Mouse (Mus musculus) embryonic facial prominence, embryonic 10.5 days (tissue): ENCODE data around the gene Izumo1. TPM values are rescaled to one million over a fixed set of nuclear protein-coding genes. Genes with fewer than 3 reads are reported as not detected.
A peak's percentile ranks its signal among the peaks of the same experiment; 100 is the strongest.

ENCODE experiments used
- DNase-seq: peaks from one replicate; pipeline ENCODE4 v3.0.0-alpha.2; 2017; ENCODE audit warnings: low spot score
- H3K27ac ChIP-seq: fragments of 300-500 bp; sonication (generic); replicated peaks from 2 replicates; pipeline ENCODE4 v1.5.1; 2016; ENCODE audit warnings: mild to moderate bottlenecking
- H3K27me3 ChIP-seq: fragments of 300-500 bp; sonication (generic); replicated peaks from 2 replicates; pipeline ENCODE4 v1.6.1; 2016; ENCODE audit warnings: low read depth, mild to moderate bottlenecking; ENCODE audit not compliant: poor library complexity, severe bottlenecking
- H3K36me3 ChIP-seq: fragments of 300-500 bp; sonication (generic); replicated peaks from 2 replicates; pipeline ENCODE4 v1.6.1; 2016; ENCODE audit warnings: mild to moderate bottlenecking, moderate library complexity
- H3K4me1 ChIP-seq: fragments of 300-500 bp; sonication (generic); 2 replicates; pipeline ENCODE4 v1.6.1; 2016
- H3K4me3 ChIP-seq: fragments of 300-500 bp; sonication (generic); 2 replicates; pipeline ENCODE4 v1.5.1; 2016; ENCODE audit warnings: mild to moderate bottlenecking, moderate library complexity
- H3K9me3 ChIP-seq: fragments of 300-500 bp; sonication (generic); 2 replicates; pipeline ENCODE4 v1.6.1; 2016; ENCODE audit warnings: mild to moderate bottlenecking
- WGBS: fragments of 180-500 bp; shearing (Covaris S2); methylation state at CpG from one replicate; pipeline ENCODE4 v1.1.7; 2016; 5-methylcytosine and 5-hydroxymethylcytosine counted together
- polyA plus RNA-seq: library from polyadenylated mRNA; unstranded; fragments of >200 nt; fragmentation: Nextera tagmentation; extraction: Ambion mirVana; gene quantifications from 2 replicates; pipeline ENCODE4 v1.2.1, GENCODE M21; 2016

Izumo1 gene
- 0.07 and 0.10 TPM in 2 replicates for polyA plus RNA-seq

DNA sequence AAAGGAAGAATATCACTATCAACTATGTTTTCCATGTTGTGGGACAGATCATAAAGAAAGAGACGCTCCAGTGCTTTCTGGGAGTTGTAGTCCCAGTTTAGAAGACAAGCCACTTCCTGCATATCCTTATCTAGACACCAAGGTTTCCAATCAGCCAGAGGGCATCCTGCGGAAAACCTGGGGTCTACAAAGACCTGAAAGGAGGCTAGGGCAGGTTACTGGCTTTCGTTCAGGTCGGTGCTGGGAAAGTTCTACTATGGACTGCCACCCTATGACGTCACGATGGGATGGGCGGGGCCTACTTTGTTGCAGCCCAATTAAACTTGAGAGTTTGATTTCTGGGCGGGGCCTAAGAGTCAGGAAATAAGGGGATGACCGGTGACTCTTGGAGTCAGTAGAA, at the start of gene Izumo1:
Izumo1 (plus strand) TSS at position 369 of the 400 bp plus-strand sequence.
- no peaks in the 10 kb centered on the region for H3K9me3 ChIP-seq
- H3K4me3 ChIP-seq = peak within 1 kb of the TSS; percentile 28; the same call in 1 of the 2 replicates
- no peaks in the 10 kb centered on the region for H3K36me3 ChIP-seq
- H3K4me1 ChIP-seq = peaks cover 11% of the 10 kb centered on the region
- WGBS = 32% methylated on average over 9 of the region's 9 CpGs
- no peak within 1 kb of the TSS for H3K27ac ChIP-seq
- DNase-seq = peak; percentile 45
- H3K27me3 ChIP-seq = peaks cover 61% of the 10 kb centered on the region

DNA sequence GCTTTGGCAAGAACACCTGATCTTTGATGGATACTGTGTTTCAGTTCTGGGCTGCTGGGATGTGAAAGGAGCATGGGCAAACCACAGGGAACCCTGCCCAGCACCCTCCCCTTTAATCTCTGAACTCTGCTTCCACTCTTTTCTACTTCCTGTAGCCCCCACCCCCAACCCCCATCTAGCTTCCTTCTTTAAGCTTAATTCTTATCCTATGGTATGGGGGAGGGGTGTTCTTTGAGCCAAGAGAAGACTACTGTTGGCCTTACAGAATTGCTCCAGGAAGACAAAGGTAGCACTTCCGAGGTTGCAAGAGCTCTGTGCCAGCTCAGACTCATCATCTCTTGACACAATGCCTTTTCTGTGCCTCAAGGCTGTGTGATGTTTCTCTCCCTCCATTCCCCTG, 49.6 kb upstream of the Izumo1 start:
- DNase-seq = no peak
- no peaks in the 10 kb centered on the region for H3K27me3 ChIP-seq
- WGBS = 39% methylated on average over 1 of the region's 1 CpGs
- peak overlapping the region; percentile 35 for H3K27ac ChIP-seq
- H3K36me3 ChIP-seq = peaks cover 20% of the 10 kb centered on the region
- no peaks in the 10 kb centered on the region for H3K9me3 ChIP-seq
- H3K4me3 ChIP-seq = 0 out of 2 replicates have a peak overlapping the region, but pooled peaks have one; percentile 26
- H3K4me1 ChIP-seq = peaks cover 47% of the 10 kb centered on the region

DNA sequence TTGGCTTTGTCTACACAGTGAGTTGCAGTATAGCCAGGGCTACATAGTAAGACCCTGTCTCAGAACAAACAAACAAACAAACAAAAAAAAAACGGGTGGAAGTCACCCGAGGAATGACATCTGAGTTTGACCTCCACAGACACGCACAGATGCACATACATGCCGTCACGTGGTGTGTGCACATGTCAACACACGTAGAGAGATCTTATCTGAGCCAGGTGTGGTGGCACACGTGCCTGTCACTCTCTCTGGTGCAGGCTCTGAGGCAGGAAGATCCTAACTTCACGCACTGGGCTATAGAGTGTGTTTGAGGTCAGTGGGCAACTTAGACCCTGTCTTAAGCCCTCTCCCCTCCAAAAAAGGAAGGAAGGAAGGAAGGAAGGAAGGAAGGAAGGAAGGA, 47.7 kb upstream of the Izumo1 start:
- 87% methylated on average over 8 of the region's 8 CpGs for WGBS
- peaks cover 29% of the 10 kb centered on the region for H3K4me1 ChIP-seq
- no peak for DNase-seq
- no peak overlapping the region for H3K4me3 ChIP-seq
- peaks cover 40% of the 10 kb centered on the region for H3K36me3 ChIP-seq
- no peaks in the 10 kb centered on the region for H3K27me3 ChIP-seq
- no peak overlapping the region for H3K27ac ChIP-seq
- no peaks in the 10 kb centered on the region for H3K9me3 ChIP-seq

DNA sequence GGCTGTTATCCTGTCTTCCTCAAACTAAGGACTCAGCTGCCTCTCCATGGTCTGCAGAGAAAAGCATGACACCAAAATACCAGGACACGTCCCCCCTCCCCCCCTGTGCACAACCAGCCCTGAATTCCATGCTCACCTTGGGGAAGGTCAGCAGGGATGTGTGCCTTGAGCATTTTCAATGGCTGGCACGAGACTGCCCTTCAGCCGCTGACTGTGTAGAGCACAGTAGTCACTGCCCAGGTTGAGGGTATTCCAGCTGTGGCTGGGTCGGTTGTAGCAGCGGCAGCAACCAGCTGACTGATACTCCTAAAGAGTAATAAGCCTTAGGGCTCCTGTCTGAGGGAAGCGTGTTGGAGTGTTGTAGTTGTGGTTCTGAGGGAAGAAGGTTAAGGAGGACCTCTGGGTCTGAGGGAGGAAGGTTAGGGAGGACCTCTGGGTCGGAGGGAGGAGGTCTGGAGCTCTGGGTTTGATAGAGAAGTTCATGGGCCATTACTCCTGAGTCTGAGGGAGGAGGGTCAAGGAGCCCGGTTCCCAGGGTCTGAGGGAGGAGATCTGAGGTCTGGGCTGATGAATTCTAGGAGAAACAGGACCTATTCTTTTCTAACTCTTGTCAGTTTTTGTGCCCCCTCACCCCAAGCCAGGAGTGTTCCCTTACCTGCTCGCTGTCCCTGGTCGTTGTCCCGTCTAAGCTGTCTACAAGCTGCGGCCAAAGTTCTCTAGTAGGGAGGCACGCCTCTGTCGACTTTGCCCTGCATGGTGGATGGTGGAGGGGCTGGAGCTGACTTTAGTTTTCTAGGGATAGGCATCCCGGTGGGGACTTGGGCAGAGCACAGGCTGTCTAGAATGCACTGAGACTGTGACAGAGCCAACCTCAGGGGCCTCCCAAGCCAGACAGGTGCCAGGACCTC, 46.9 kb upstream of the Izumo1 start:
- Histone ChIP-seq H3K4me1 (peaks cover 29% of the 10 kb centered on the region), H3K27me3 (no peaks in the 10 kb centered on the region), H3K9me3 (no peaks in the 10 kb centered on the region), H3K4me3 (no peak overlapping the region), H3K36me3 (peaks cover 44% of the 10 kb centered on the region), H3K27ac (no peak overlapping the region; the same call in 1 of the 2 replicates)
- 86% methylated on average over 15 of the region's 15 CpGs for WGBS
- no peak for DNase-seq

DNA sequence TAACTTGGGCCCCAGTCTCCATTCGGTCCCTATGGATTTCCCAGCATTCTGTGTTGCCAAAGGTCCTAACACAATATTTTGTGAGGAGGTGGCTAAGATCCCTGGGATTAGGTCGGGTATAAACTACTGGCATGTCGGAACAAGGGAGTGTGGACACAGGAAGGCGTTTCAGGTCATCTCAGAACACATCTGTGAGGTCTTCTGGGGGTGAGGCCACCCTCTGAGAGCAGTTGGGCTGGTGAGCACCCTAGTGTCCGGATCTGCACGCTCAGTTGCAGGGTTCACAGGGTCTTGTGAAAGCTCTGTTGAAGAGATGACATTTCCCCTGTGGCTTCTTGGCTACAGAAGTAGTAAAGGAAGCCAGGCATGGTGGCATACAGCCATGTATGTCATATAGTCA, 35.7 kb upstream of the Izumo1 start:
- Histone ChIP-seq H3K9me3 (no peaks in the 10 kb centered on the region), H3K27ac (no peak overlapping the region), H3K27me3 (no peaks in the 10 kb centered on the region), H3K4me3 (no peak overlapping the region), H3K4me1 (peaks cover 11% of the 10 kb centered on the region; the same call in 1 of the 2 replicates), H3K36me3 (peaks cover 53% of the 10 kb centered on the region)
- WGBS = 90% methylated on average over 6 of the region's 6 CpGs
- no peak for DNase-seq

DNA sequence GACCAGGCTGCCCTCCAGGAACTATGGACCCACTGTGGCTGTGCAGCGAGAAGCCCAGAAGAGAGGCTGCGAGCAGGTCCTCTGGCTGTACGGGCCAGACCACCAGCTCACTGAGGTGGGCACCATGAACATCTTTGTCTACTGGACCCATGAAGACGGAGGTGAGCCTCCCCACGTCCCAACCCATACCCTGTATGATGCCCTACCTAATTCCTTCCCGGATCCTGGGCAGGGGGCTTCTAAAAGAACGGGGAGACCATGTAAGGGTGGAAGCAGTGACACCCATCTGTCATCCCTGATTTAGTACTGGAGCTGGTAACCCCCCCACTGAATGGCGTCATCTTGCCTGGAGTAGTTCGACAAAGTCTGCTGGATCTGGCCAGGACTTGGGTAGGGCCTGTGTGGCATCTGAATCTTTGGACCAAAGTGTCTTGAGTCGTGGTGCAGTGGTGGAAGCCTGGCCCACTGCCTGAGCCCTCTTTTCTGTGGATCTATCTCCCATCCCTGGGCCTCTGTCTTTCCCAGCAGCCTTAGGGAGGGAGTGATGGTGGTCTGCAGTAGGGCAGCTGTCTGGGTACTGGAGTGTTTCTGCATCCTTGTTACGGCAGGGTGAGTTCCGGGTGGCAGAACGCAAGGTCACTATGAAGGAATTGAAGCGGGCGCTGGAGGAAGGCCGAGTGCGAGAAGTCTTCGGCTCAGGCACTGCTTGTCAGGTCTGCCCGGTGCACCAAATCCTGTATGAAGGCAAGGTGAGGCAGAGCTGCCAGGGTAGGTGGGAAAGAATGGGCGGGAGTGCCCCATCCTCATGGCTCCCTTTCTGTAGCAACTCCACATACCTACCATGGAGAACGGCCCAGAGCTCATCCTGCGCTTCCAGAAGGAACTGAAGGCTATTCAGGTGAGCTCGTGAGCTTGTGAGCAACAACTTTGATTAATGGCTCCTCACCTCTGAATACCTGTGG, 33.7 kb upstream of the Izumo1 start:
- WGBS = 94% methylated on average over 23 of the region's 23 CpGs
- Histone ChIP-seq H3K36me3 (peaks cover 45% of the 10 kb centered on the region), H3K4me1 (peaks cover 11% of the 10 kb centered on the region; the same call in 1 of the 2 replicates), H3K9me3 (no peaks in the 10 kb centered on the region), H3K27me3 (no peaks in the 10 kb centered on the region), H3K4me3 (no peak overlapping the region), H3K27ac (no peak overlapping the region)
- no peak for DNase-seq

DNA sequence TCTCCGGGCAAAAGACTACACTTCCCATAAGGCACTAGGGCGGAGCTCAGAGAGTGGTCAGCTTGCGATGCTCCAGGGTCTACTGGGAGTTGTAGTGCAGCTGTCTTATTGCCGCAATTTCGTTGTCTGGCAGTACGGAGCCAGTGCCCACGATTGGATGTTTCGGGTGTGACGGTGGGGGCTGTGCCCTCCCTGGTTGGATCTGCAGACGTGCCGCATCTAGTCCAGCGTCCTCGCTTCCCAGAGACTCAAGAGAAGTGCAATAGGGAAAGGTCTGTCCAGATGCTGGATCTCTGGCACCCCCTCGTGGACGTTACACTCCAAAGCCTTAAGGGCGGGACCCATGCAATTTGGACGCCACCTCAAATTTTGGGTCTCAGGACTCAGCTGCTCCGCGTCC, 32.4 kb upstream of the Izumo1 start:
- DNase-seq = peak; percentile 93
- Histone ChIP-seq H3K4me1 (peaks cover 11% of the 10 kb centered on the region; the same call in 1 of the 2 replicates), H3K9me3 (no peaks in the 10 kb centered on the region), H3K4me3 (peak overlapping the region; percentile 53), H3K27me3 (no peaks in the 10 kb centered on the region), H3K36me3 (peaks cover 39% of the 10 kb centered on the region), H3K27ac (peak overlapping the region; percentile 57)
- 7% methylated on average over 19 of the region's 19 CpGs for WGBS

DNA sequence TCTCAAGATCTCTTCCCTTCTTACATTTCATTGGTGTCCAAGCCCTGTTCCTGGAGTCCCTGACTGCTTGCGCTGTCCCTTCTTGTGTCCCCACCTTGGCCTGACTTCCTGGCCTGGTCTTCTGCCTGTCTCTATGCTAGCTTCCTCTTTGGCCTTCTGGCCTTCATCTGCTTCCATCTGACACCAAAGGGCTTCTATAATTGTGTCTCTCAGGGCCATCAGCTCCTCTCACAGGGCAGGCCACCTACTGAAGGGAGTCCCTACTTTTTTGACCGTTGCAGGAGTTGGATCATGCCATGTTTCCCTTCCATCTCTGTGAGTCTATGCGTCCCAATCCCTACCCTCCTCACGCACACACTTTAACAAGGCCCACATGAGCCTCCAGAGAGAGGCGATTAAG, 31.7 kb upstream of the Izumo1 start:
- no peak overlapping the region for H3K4me3 ChIP-seq
- H3K27ac ChIP-seq = no peak overlapping the region
- peaks cover 35% of the 10 kb centered on the region for H3K36me3 ChIP-seq

DNA sequence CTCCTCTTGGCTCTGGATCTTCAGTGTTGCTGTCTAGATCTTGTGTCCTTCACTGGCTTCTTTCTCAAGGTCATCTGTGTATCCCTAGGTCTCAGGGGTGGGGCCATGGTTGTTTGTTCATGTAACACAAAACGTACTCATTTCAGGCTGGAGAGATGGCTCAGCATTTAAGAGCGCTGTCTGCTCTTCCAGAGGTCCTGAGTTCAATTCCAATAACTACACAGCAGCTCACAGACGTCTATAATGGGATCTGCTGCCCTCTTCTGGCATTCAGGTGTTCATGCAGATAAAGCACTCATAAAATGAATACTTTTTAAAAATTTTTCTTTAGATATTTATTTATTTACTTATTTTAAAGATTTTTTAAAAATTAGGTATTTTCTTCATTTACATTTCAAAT, 30.7 kb upstream of the Izumo1 start:
- no peak for DNase-seq
- 65% methylated on average over 3 of the region's 3 CpGs for WGBS

More for the DNA sequence above, 31.7 kb upstream of the Izumo1 start:
- Histone ChIP-seq H3K4me1 (peaks cover 11% of the 10 kb centered on the region; the same call in 1 of the 2 replicates), H3K9me3 (no peaks in the 10 kb centered on the region), H3K27me3 (no peaks in the 10 kb centered on the region)
- 92% methylated on average over 5 of the region's 5 CpGs for WGBS
- no peak for DNase-seq

DNA sequence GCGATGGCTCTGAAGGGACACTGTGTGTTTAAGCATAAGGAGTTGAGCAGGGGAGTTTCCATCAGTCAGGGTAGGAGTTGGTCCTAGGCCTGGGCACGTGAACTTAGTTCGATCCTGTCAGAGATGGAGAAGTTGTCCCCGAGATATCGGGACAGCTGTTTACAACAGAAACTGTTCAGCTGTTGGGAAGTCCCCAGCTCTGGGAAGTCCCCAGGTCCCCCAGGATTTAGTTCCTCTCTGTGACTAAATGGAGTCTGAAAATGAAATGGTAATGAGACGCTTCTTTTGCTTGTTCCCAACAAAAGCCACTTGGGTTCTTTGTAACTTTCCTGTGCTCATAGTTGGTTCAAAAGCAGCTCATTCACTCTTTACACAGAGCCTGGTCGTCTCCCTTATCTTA, 29.7 kb upstream of the Izumo1 start:
- peaks cover 15% of the 10 kb centered on the region for H3K36me3 ChIP-seq
- H3K9me3 ChIP-seq = no peaks in the 10 kb centered on the region
- WGBS = 84% methylated on average over 7 of the region's 7 CpGs
- H3K4me1 ChIP-seq = peaks cover 11% of the 10 kb centered on the region; the same call in 1 of the 2 replicates
- H3K4me3 ChIP-seq = no peak overlapping the region
- no peak overlapping the region for H3K27ac ChIP-seq
- H3K27me3 ChIP-seq = no peaks in the 10 kb centered on the region
- DNase-seq = no peak

More for the DNA sequence above, 30.7 kb upstream of the Izumo1 start:
- Histone ChIP-seq H3K27me3 (no peaks in the 10 kb centered on the region), H3K27ac (no peak overlapping the region), H3K36me3 (peaks cover 25% of the 10 kb centered on the region), H3K9me3 (no peaks in the 10 kb centered on the region), H3K4me3 (no peak overlapping the region), H3K4me1 (peaks cover 11% of the 10 kb centered on the region; the same call in 1 of the 2 replicates)

DNA sequence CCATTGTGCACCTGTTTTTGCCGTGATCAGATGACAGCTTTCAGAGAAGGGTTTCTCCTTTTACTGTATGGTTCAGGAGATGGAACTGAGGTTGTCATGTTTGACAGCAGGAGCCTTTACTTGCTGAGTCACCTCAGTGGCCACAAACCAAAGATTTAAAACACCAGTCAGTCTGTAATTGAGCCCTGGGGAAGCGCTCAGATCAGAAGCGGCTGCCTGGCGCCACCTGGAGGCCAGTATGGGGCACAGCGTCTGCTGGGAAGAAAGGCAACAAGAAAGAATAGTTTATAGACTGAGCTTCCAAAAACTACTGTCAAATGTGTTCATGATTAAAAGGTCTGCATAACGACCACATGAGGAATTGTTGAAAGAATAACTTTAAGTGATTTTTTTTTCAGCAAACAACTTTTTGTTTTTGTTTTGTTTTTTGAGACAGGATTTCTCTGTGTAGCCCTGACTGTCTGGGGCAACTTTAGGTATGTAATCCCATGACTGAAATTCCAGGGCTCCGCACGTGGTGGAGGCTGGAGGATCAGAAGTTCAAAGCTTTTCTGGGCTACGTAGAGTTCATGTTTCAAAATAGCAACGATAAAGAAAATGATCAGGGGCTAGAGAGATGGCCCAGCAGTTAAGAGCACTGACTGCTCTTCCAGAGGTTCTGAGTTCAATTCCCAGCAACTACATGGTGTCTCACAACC, 28.3 kb upstream of the Izumo1 start:
- 23% methylated on average over 10 of the region's 10 CpGs for WGBS
- Histone ChIP-seq H3K36me3 (peaks cover under 1% of the 10 kb centered on the region), H3K27ac (no peak overlapping the region), H3K27me3 (no peaks in the 10 kb centered on the region), H3K9me3 (no peaks in the 10 kb centered on the region), H3K4me1 (peaks cover 11% of the 10 kb centered on the region; the same call in 1 of the 2 replicates), H3K4me3 (no peak overlapping the region)
- DNase-seq = peak; percentile 80

DNA sequence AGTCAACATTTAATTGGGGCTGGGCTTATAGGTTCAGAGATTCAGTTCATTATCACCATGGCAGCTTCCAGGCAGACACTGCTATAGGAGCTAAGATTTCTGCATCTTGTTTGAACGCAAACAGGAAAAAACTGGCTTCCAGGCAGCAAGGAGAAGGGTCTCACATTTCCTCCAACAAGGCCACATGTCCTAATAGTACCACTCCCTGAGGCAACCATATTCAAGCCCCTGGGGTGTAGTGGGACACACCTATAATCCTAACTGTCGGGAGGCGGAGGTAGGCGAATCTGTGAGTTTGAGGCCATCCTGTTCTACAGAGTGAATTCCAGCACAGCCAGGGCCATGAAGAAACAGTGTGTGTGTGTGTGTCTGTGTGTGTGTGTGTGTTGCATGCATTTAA, 26.4 kb upstream of the Izumo1 start:
- H3K27ac ChIP-seq = no peak overlapping the region
- no peak for DNase-seq
- H3K9me3 ChIP-seq = no peaks in the 10 kb centered on the region
- WGBS = 81% methylated on average over 4 of the region's 4 CpGs
- no peaks in the 10 kb centered on the region for H3K27me3 ChIP-seq
- H3K36me3 ChIP-seq = no peaks in the 10 kb centered on the region
- peaks cover 10% of the 10 kb centered on the region for H3K4me1 ChIP-seq
- H3K4me3 ChIP-seq = no peak overlapping the region
